Mouse (Mus musculus): ENCODE data around the gene Brd1. TPM values are rescaled to one million over a fixed set of nuclear protein-coding genes. Genes with fewer than 3 reads are reported as not detected.

Brd1 gene
- polyA plus RNA-seq, 1 experiment from 2014 or later: 10.5 TPM

DNA sequence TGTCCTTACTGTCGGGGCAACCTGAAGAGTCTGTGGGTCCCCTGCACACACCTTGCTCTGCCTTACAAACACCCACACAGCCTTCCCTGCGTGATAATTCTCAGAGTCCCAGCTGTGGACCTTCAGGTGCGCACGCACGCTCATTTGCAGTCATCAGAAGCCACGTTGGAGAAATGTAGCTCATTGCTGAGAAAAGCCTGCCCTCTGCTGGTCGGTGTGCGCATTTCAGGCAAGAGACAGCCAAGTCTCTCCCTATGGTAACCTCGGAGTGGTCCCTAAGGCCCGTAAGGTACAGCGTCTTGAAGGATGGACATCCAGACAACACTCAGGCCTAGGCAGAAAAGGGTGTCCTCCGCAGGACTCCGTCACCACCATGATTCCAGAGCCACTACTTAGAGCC, 83.0 kb downstream of the Brd1 start:
- Histone ChIP-seq H3K27me3 (peaks cover 13% of the 10 kb centered on the region; the same call in 1 of the 2 replicates), H3K27ac (no peak overlapping the region), H3K9me3 (replicated peaks) (no peaks in the 10 kb centered on the region), H3K9ac (no peak overlapping the region), H3K4me1 (replicated peaks) (no peaks in the 10 kb centered on the region), H3K4me2 (no peak overlapping the region), H3K4me3 (no peak overlapping the region), H3K36me3 (no peaks in the 10 kb centered on the region)
- WGBS: 20% methylated on average over 13 of the region's 13 CpGs
- ATAC-seq (replicated peaks; ENCODE audit: insufficient number of reproducible peaks, insufficient read depth, low FRiP score, low read depth): no peak

Other genes starting within 250 kb of the Brd1 start
- not detected in 2 replicates for gene Zdhhc25, start 133.9 kb downstream of the Brd1 start, polyA plus RNA-seq (2015; fragmentation: Nextera tagmentation; extraction: Ambion mirVana)
- 9.0 and 12.3 TPM in 2 replicates for gene Zbed4, start 17.4 kb upstream of the Brd1 start, polyA plus RNA-seq (2015; fragmentation: Nextera tagmentation; extraction: Ambion mirVana)
- 8.6 and 11.2 TPM in 2 replicates for gene Alg12, start 85.1 kb upstream of the Brd1 start, polyA plus RNA-seq (2015; fragmentation: Nextera tagmentation; extraction: Ambion mirVana)
- 47.5 and 62.1 TPM in 2 replicates for gene Creld2, start 85.4 kb upstream of the Brd1 start, polyA plus RNA-seq (2015; fragmentation: Nextera tagmentation; extraction: Ambion mirVana)
- gene Pim3, start 128.0 kb upstream of the Brd1 start, polyA plus RNA-seq (2015; fragmentation: Nextera tagmentation; extraction: Ambion mirVana): 61.4 and 71.9 TPM in 2 replicates
- not detected in 2 replicates for gene Ttll8, start 220.2 kb upstream of the Brd1 start, polyA plus RNA-seq (2015; fragmentation: Nextera tagmentation; extraction: Ambion mirVana)
- not detected in 2 replicates for gene Mlc1, start 244.8 kb upstream of the Brd1 start, polyA plus RNA-seq (2015; fragmentation: Nextera tagmentation; extraction: Ambion mirVana)
- gene Mov10l1, start 248.7 kb upstream of the Brd1 start, polyA plus RNA-seq (2015; fragmentation: Nextera tagmentation; extraction: Ambion mirVana): 69.4 and 76.5 TPM in 2 replicates